Mouse (Mus musculus): ENCODE data around the gene Vsig8.
A peak's percentile ranks its signal among the peaks of the same experiment; 100 is the strongest.

The Vsig8 gene

DNA sequence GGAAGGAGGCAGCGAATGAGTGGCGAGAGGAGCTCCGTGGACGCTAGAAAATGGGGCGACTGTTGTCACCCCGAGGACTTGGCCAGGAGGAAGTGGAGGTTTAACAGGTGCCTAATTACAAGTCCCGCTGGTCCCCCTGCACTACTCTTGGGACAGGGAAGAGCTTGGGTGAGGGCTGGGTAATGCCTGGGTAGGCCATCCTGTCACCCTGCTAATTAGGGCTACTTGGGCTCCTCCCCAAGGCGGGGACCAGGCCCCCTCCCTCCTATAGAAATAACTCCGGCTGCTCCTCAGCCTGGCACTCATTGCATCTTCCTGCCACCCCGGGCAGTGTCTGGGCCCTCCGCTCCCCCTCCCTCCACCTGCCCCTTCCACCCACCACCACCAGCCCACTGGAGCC is at the start of gene Vsig8:
TSS of gene Vsig8 (plus strand) at position 301 of the 400 bp plus-strand sequence.
- no peak for DNase-seq (ENCODE audit: low read depth in 1 of 2, low spot score in 2 of 2)

DNA sequence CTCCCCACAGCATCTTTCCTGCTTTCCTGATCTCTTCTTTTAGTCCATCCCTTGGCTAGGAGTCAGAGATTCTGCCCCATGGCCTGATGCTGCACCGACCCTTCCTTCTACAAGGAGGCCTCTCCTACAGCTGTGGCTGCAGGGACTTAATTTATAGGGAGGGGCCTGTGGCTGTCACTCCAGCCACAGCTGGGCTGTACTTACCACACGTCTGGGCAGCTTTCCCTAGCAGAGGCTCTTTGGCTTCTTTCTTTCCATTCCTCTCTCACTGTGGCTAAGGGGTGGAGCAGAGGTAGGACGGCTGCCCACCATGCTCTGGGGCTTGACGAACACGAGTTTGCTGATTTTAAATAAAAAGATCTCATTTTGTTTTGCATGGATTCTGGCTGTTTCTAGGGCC is 48.7 kb upstream of the Vsig8 start:
- no peak for DNase-seq (ENCODE audit: low read depth in 1 of 2, low spot score in 2 of 2)

GRCm38 (mm10) chr1:172507701-172508100 is 48.0 kb upstream of the Vsig8 start:
- DNase-seq (ENCODE audit: low read depth in 1 of 2, low spot score in 2 of 2), result no peak

DNA sequence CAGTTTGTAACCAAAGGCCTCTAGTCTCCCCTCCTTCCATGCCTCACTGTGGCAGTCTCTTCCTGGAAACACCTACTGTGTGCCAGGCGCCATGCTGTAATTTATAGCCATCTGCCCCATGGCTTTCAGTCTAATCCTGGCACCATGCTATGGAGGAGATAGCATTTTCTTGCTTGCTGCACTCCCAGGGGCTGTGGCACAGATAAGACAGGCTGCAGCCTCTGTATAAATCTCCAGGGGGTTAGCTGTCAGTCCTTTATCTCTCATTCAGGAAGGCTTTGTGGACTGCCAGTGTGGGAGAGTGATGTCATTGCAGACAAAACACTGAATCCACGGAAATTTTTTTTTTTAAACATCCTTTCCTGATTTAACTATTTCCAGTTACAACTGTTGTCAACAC is 47.6 kb upstream of the Vsig8 start:
- DNase-seq (ENCODE audit: low read depth in 1 of 2, low spot score in 2 of 2), result no peak

DNA sequence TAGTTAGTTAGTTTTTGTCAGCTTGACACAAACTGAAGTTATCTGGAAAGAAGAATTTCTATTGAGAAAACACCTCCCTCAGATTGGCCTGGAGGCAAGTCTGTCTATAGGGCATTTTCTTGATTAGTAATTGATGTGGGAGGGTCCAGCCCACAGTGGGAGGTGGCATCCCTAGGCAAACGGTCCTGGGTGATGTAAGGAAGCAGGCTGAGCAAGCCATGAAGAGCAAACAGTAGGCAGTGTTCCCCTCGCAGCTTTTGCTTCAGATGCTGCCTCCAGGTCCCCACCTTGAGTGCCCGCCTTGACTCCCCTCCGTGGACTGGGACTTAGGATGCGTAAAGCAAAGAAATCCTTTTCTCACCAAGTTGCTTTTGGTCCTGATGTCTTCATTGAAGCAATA is 46.5 kb upstream of the Vsig8 start:
- no peak for DNase-seq (ENCODE audit: low read depth in 1 of 2, low spot score in 2 of 2)

GRCm38 (mm10) chr1:172509983-172510382 is 45.8 kb upstream of the Vsig8 start:
- no peak for DNase-seq (ENCODE audit: low read depth in 1 of 2, low spot score in 2 of 2)

DNA sequence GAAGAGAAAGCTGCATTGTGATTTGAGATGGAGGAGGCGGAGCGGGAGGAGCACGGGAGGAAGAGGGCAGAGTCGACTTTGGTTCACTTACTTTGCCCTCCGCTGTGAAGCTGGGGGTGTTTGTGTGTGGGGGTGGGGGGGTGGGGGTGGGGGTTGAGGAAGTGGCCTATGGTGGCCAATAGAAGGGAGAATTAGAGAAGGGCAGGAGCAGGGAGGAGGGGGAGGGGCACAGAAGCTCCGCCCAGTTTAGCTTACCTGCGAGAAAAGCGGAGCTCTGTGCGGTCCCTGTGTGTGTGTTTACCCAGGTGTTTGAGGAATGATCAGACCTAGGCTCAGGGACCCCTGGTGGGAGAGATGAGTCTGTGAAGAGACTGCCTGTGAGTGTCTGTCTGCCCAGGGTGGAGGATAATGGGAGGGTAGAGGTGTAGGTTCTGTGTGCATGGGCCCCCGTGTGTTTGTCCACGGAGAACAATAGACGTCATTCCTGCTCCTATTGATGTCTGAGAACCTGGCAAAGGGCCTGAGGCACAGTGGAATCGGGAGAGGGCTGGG is 45.2 kb upstream of the Vsig8 start:
- DNase-seq (ENCODE audit: low read depth in 1 of 2, low spot score in 2 of 2), result no peak

- peak; percentile 80 to 83 for DNase-seq (ENCODE audit: low read depth in 1 of 2, low spot score in 2 of 2)
These were observed 42.8 kb upstream of the Vsig8 start for GRCm38 (mm10) chr1:172512962-172513361.

DNA sequence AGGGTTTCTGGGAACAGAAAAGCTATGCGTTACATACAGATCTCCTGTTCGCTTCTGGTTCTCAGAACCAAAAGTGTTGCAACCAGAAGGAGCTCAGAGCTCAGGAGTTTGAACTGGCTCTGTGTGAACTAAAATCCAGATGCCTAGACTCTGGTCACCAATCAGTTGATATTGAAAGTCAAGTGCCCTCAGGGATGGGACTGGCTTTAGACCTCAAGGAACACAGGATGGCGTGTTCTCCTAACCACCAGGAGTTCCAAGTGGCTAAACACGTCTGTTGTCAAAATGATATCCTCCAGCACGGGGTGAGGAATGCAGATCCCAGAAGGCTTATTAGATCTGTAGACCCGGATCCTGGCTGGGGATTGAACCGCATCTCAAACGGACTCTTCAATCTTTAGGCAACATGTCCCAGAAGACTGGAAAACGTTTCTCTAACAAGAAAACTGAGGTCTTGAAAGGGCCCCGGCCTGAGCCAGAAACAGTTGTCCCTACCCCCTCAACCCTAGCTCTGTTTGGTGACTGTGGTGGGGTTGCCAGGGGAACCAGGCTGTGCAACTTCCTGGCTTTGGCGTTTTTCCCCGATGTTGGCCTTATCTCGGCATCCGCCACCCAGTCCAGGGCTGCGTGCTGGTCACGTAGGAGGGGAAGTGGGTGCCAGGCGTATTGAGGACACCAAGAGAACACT is 42.1 kb upstream of the Vsig8 start:
- DNase-seq (ENCODE audit: low read depth in 1 of 2, low spot score in 2 of 2), result peak; percentile 88 to 92

DNA sequence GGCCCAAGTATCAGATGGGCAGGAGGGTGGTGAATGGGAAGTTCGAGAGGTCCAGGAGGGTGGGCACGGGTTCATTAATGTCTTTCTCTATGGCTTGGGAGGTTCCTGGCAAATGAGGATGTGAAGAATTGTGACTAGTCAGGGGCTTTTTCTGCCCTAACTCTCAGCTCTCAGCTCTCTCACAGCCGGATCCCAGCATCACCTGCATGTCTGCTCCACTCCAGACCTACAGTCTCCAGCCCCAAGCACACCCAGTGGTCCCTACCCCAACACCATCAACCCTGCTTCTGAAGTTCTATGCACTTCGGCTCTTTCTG is 41.6 kb upstream of the Vsig8 start:
- no peak for DNase-seq (ENCODE audit: low read depth in 1 of 2, low spot score in 2 of 2)

- no peak for DNase-seq (ENCODE audit: low read depth in 1 of 2, low spot score in 2 of 2)
These were observed 41.0 kb upstream of the Vsig8 start for GRCm38 (mm10) chr1:172514551-172515268.

GRCm38 (mm10) chr1:172515396-172515795 is 40.3 kb upstream of the Vsig8 start:
- DNase-seq (ENCODE audit: low read depth in 1 of 2, low spot score in 2 of 2), result no peak

GRCm38 (mm10) chr1:172518013-172518412 is 37.7 kb upstream of the Vsig8 start:
- no peak for DNase-seq (ENCODE audit: low read depth in 1 of 2, low spot score in 2 of 2)

- DNase-seq (ENCODE audit: low read depth in 1 of 2, low spot score in 2 of 2), result no peak
These were observed 36.1 kb upstream of the Vsig8 start for GRCm38 (mm10) chr1:172519644-172520043.

GRCm38 (mm10) chr1:172520576-172521440 is 34.9 kb upstream of the Vsig8 start, which contains the start of gene Cfap45:
Gene Cfap45, plus strand, starts transcription at chr1:172520801.
- peak; percentile 70 to 71 for DNase-seq (ENCODE audit: low read depth in 1 of 2, low spot score in 2 of 2)

DNA sequence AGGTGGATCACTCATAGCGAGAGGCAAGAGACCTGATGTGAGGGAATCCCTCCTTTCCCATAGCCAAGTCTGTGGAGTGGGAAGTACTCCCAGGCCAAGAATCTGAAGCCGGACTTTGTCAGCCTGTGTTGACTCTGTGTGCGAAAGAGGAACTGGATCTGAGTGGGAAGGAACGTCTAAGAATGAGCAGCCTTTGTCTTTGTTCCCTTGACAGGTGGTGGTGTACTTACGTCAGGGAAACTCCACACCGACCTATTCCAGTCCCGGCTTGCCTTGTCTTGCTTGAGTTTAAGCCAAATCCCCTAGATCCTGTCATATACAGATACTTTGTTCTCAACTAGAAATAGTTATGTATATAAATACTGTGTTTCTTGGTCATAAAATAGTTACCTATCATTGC is 33.2 kb upstream of the Vsig8 start:
- DNase-seq (ENCODE audit: low read depth in 1 of 2, low spot score in 2 of 2), result no peak

DNA sequence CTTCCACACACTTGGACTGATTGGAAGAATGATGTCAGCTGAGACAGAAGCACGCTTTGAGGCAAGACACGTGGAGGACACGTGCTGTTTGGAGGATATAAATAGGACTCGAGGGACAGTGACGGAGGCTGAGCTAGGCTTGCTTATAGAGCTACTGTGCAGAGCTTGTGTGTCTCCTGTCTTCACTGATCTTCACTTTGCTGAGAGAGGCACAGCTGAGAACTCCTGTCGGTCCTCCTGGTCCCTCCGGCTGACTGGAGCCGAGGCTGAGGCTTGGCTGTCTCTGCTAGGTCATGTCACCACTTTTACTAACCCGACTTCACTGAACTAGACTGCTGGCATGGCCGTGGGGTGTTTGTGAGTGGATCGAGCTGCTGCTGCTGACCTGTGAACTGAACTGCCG is 32.0 kb upstream of the Vsig8 start:
- no peak for DNase-seq (ENCODE audit: low read depth in 1 of 2, low spot score in 2 of 2)

- DNase-seq (ENCODE audit: low read depth in 1 of 2, low spot score in 2 of 2), result no peak
These were observed 30.5 kb upstream of the Vsig8 start for GRCm38 (mm10) chr1:172525027-172525764.

- DNase-seq (ENCODE audit: low read depth in 1 of 2, low spot score in 2 of 2), result no peak
These were observed 29.8 kb upstream of the Vsig8 start for GRCm38 (mm10) chr1:172525971-172526370.

DNA sequence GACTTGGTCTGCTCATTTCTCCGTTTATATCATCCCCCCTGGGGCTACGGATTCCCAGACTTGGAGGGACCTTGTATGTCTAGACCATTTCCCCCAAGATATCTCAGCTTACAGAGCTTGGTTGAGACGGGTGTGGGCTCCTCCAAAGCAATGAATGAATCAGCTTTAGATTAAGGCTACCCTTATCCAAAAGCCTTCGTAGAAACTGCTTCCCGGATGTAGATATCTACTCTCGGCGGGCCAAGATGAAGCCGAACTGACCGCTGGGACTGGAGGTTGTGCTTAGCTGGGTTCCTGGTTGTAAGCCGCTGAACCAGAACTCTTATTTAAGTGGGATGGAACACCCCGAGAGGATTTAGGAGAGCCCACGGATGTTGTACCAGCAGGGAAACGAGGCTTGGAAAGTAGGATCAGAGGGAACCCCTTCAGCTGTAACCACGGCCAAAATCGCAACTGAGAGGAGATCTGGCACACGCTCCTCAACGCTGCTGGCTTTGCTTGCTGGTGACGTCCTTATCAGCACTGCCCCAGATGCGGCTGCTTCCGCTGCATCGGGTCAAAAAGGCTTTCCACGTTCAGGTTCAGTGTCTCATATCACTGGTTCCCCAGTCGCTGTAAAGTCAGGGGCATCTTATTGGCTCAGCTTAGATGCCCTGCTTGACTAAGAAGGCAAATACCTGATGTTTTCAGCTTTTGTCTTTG is 29.2 kb upstream of the Vsig8 start:
- no peak for DNase-seq (ENCODE audit: low read depth in 1 of 2, low spot score in 2 of 2)
